Mouse (Mus musculus) kidney, embryonic 14.5 days (tissue): ENCODE measurements at regions not wholly inside any gene's neighbourhood (a gene's known extent, or its start where the extent isn't known, plus 50 kb on each side); places are given as distances from the start of the nearest gene placed in this dataset.

Experiments
- ATAC-seq: fragments of 200-750 bp; cut with Nextera tagmentation; 2 replicates; pipeline ENCODE4 v1.8.0; 2017; ENCODE audit warnings: moderate number of reproducible peaks, mild to moderate bottlenecking, moderate TSS enrichment, moderate library complexity; ENCODE audit not compliant: low FRiP score, low TSS enrichment
- H3K27ac ChIP-seq: fragments of 300-500 bp; sonication (generic); 2 replicates; pipeline ENCODE4 v1.5.1; 2014; ENCODE audit warnings: low read depth, mild to moderate bottlenecking, low read length, moderate library complexity, mixed read lengths
- H3K27me3 ChIP-seq: fragments of 300-500 bp; sonication (generic); 2 replicates; pipeline ENCODE4 v1.6.1; 2014; ENCODE audit warnings: mild to moderate bottlenecking, low read length; ENCODE audit not compliant: control insufficient read depth, insufficient read depth
- H3K36me3 ChIP-seq: fragments of 300-500 bp; sonication (generic); 2 replicates; pipeline ENCODE4 v1.6.1; 2014; ENCODE audit warnings: low read length, mixed read lengths; ENCODE audit not compliant: control insufficient read depth, insufficient read depth
- H3K4me1 ChIP-seq: fragments of 300-500 bp; sonication (generic); 2 replicates; pipeline ENCODE4 v1.6.1; 2014; ENCODE audit warnings: low read length, mixed read lengths; ENCODE audit not compliant: control insufficient read depth, insufficient read depth
- H3K4me2 ChIP-seq: fragments of 300-500 bp; sonication (generic); replicated peaks from 2 replicates; pipeline ENCODE4 v1.6.1; 2014; ENCODE audit warnings: low read depth, mild to moderate bottlenecking, low read length
- H3K4me3 ChIP-seq: fragments of 300-500 bp; sonication (generic); 2 replicates; pipeline ENCODE4 v1.5.1; 2014; ENCODE audit warnings: mild to moderate bottlenecking, low read length
- H3K9ac ChIP-seq: fragments of 300-500 bp; sonication (generic); 2 replicates; pipeline ENCODE4 v1.6.1; 2014; ENCODE audit warnings: low read depth, mild to moderate bottlenecking, low read length, moderate library complexity
- H3K9me3 ChIP-seq: fragments of 300-500 bp; sonication (generic); 2 replicates; pipeline ENCODE4 v1.6.1; 2016; ENCODE audit warnings: low read length; ENCODE audit not compliant: control insufficient read depth
- WGBS: fragments of 180-500 bp; shearing (Covaris S2); extraction: QIAGEN DNeasy Blood & Tissue Kit; methylation state at CpG from one replicate; pipeline ENCODE4 v1.1.7; 2014; 5-methylcytosine and 5-hydroxymethylcytosine counted together

GRCm38 (mm10) chr15:39998063-39998462 is 136.1 kb upstream of the 9330182O14Rik start:
- Histone ChIP-seq H3K9ac (no peak overlapping the region), H3K27ac (no peak overlapping the region), H3K4me1 (no peaks in the 10 kb centered on the region), H3K36me3 (no peaks in the 10 kb centered on the region), H3K9me3 (no peaks in the 10 kb centered on the region), H3K4me2 (no peak overlapping the region), H3K27me3 (no peaks in the 10 kb centered on the region), H3K4me3 (no peak overlapping the region)
- ATAC-seq = no peak
- 79% methylated on average over 5 of the region's 5 CpGs for WGBS

- H3K27me3 ChIP-seq = no peaks in the 10 kb centered on the region
- H3K4me3 ChIP-seq = no peak overlapping the region
- H3K36me3 ChIP-seq = no peaks in the 10 kb centered on the region
- WGBS = 62% methylated on average over 5 of the region's 5 CpGs
- no peaks in the 10 kb centered on the region for H3K4me1 ChIP-seq
- H3K9ac ChIP-seq = no peak overlapping the region
- no peaks in the 10 kb centered on the region for H3K9me3 ChIP-seq
- no peak for ATAC-seq
- no peak overlapping the region for H3K27ac ChIP-seq
- no peak overlapping the region for H3K4me2 ChIP-seq
Measured at GRCm38 (mm10) chr15:40000022-40000421, 134.1 kb upstream of the 9330182O14Rik start.

- H3K36me3 ChIP-seq = no peaks in the 10 kb centered on the region
- no peaks in the 10 kb centered on the region for H3K9me3 ChIP-seq
- no peaks in the 10 kb centered on the region for H3K27me3 ChIP-seq
- peaks cover 5% of the 10 kb centered on the region; the same call in 1 of the 2 replicates for H3K4me1 ChIP-seq
- ATAC-seq = peak; percentile 60; the same call in 1 of the 2 replicates
- no peak overlapping the region for H3K9ac ChIP-seq
- WGBS = 57% methylated on average over 16 of the region's 16 CpGs
- no peak overlapping the region for H3K4me3 ChIP-seq
- no peak overlapping the region for H3K4me2 ChIP-seq
- H3K27ac ChIP-seq = no peak overlapping the region
Measured at GRCm38 (mm10) chr15:40005096-40005495, 129.1 kb upstream of the 9330182O14Rik start.

- peaks cover 5% of the 10 kb centered on the region; the same call in 1 of the 2 replicates for H3K4me1 ChIP-seq
- H3K36me3 ChIP-seq = no peaks in the 10 kb centered on the region
- H3K27me3 ChIP-seq = no peaks in the 10 kb centered on the region
- no peak; the same call in 1 of the 2 replicates for ATAC-seq
- H3K9ac ChIP-seq = no peak overlapping the region
- H3K27ac ChIP-seq = 0 out of 2 replicates have a peak overlapping the region, but pooled peaks have one; percentile 11
- no peak overlapping the region for H3K4me3 ChIP-seq
- WGBS = 11% methylated on average over 5 of the region's 5 CpGs
- no peak overlapping the region; the same call in 1 of the 2 replicates for H3K4me2 ChIP-seq
- H3K9me3 ChIP-seq = no peaks in the 10 kb centered on the region
Measured at GRCm38 (mm10) chr15:40007844-40008243, 126.3 kb upstream of the 9330182O14Rik start.

- ATAC-seq = no peak
- Histone ChIP-seq H3K4me2 (no peak overlapping the region), H3K27ac (no peak overlapping the region), H3K27me3 (no peaks in the 10 kb centered on the region), H3K36me3 (no peaks in the 10 kb centered on the region), H3K4me1 (no peaks in the 10 kb centered on the region), H3K9ac (no peak overlapping the region), H3K9me3 (no peaks in the 10 kb centered on the region), H3K4me3 (no peak overlapping the region)
- 91% methylated on average over 3 of the region's 3 CpGs for WGBS
Measured at GRCm38 (mm10) chr15:40013833-40014232, 120.3 kb upstream of the 9330182O14Rik start.

- Histone ChIP-seq H3K27me3 (no peaks in the 10 kb centered on the region), H3K9ac (no peak overlapping the region), H3K36me3 (no peaks in the 10 kb centered on the region), H3K4me2 (no peak overlapping the region), H3K4me3 (no peak overlapping the region), H3K9me3 (no peaks in the 10 kb centered on the region), H3K4me1 (no peaks in the 10 kb centered on the region), H3K27ac (no peak overlapping the region)
- WGBS = 81% methylated on average over 2 of the region's 2 CpGs
- ATAC-seq = no peak
Measured at GRCm38 (mm10) chr15:40017019-40017418, 117.1 kb upstream of the 9330182O14Rik start.

GRCm38 (mm10) chr15:40017597-40017996 is 116.6 kb upstream of the 9330182O14Rik start:
- H3K27ac ChIP-seq = no peak overlapping the region
- H3K4me1 ChIP-seq = no peaks in the 10 kb centered on the region
- no peak overlapping the region for H3K9ac ChIP-seq
- H3K36me3 ChIP-seq = no peaks in the 10 kb centered on the region
- no peaks in the 10 kb centered on the region for H3K9me3 ChIP-seq
- WGBS = 46% methylated on average over 6 of the region's 6 CpGs
- no peak overlapping the region for H3K4me3 ChIP-seq
- no peak overlapping the region; the same call in 1 of the 2 replicates for H3K4me2 ChIP-seq
- no peak for ATAC-seq
- H3K27me3 ChIP-seq = no peaks in the 10 kb centered on the region

- no peaks in the 10 kb centered on the region for H3K36me3 ChIP-seq
- H3K27ac ChIP-seq = no peak overlapping the region
- no peaks in the 10 kb centered on the region for H3K4me1 ChIP-seq
- WGBS = 27% methylated on average over 12 of the region's 12 CpGs
- no peaks in the 10 kb centered on the region for H3K27me3 ChIP-seq
- ATAC-seq = no peak
- H3K4me3 ChIP-seq = no peak overlapping the region
- no peak overlapping the region for H3K9ac ChIP-seq
- H3K4me2 ChIP-seq = peak overlapping the region; percentile 10; the same call in 1 of the 2 replicates
- no peaks in the 10 kb centered on the region for H3K9me3 ChIP-seq
Measured at GRCm38 (mm10) chr15:40018047-40018791, 115.9 kb upstream of the 9330182O14Rik start.

GRCm38 (mm10) chr15:40018792-40019151 is 115.4 kb upstream of the 9330182O14Rik start:
- Histone ChIP-seq H3K4me3 (no peak overlapping the region), H3K9me3 (no peaks in the 10 kb centered on the region), H3K4me2 (no peak overlapping the region), H3K4me1 (no peaks in the 10 kb centered on the region), H3K9ac (no peak overlapping the region), H3K27me3 (no peaks in the 10 kb centered on the region), H3K27ac (no peak overlapping the region), H3K36me3 (no peaks in the 10 kb centered on the region)
- no peak for ATAC-seq
- WGBS = 47% methylated on average over 8 of the region's 8 CpGs
